Mouse (Mus musculus) heart, adult 2 months (tissue): ENCODE measurements around the gene Utp11. TPM values are rescaled to one million over a fixed set of nuclear protein-coding genes. Genes with fewer than 3 reads are reported as not detected.

Source experiments
- DNase-seq, 2 experiments: peaks; one replicate each; pipeline ENCODE4 v3.0.0; 2021
- H3K27ac ChIP-seq: fragments of 200-600 bp; 2 replicates; pipeline ENCODE4 v1.8.1; 2022
- H3K27me3 ChIP-seq: fragments of 200-500 bp; 2 replicates; pipeline ENCODE4 v1.6.1; 2012; ENCODE audit warnings: mild to moderate bottlenecking, low read length, inconsistent platforms, mixed read lengths; ENCODE audit not compliant: control insufficient read depth, insufficient read depth
- H3K36me3 ChIP-seq: fragments of 200-500 bp; 2 replicates; pipeline ENCODE4 v1.6.1; 2012; ENCODE audit warnings: low read length, inconsistent platforms; ENCODE audit not compliant: control insufficient read depth, insufficient read depth
- H3K4me1 ChIP-seq: fragments of 200-500 bp; 2 replicates; pipeline ENCODE4 v1.6.1; 2011; ENCODE audit warnings: low read length; ENCODE audit not compliant: control insufficient read depth, insufficient read depth
- H3K4me3 ChIP-seq: fragments of 200-600 bp; 2 replicates; pipeline ENCODE4 v1.8.1; 2022
- H3K79me2 ChIP-seq: fragments of 200-500 bp; replicated peaks from 2 replicates; pipeline ENCODE4 v1.6.1; 2012; ENCODE audit warnings: mild to moderate bottlenecking, inconsistent platforms, low read length, moderate library complexity, mixed read lengths; ENCODE audit not compliant: control insufficient read depth, insufficient read depth
- H3K9ac ChIP-seq: fragments of 200-500 bp; 2 replicates; pipeline ENCODE4 v1.6.1; 2012; ENCODE audit warnings: low read depth, mild to moderate bottlenecking, control low read depth, inconsistent platforms, low read length, mixed read lengths
- CTCF ChIP-seq: fragments of 200-600 bp; IDR thresholded peaks from 2 replicates; pipeline ENCODE4 v1.8.1; 2022; ENCODE audit warnings: antibody characterized with exemption, mild to moderate bottlenecking, moderate library complexity
- EP300 ChIP-seq: fragments of 200-500 bp; IDR thresholded peaks from 2 replicates; pipeline ENCODE4 v1.6.1; 2011; ENCODE audit warnings: low read depth, low read length, control low read depth; ENCODE audit not compliant: insufficient read depth
- POLR2A ChIP-seq: fragments of 200-500 bp; IDR thresholded peaks from 2 replicates; pipeline ENCODE4 v1.6.1; 2011; ENCODE audit warnings: mild to moderate bottlenecking, low read depth, low read length, control low read depth; ENCODE audit not compliant: insufficient read depth
- WGBS: fragments of 180-500 bp; shearing (Covaris S2); methylation state at CpG from one replicate; pipeline ENCODE4 v1.1.7; 2018; 5-methylcytosine and 5-hydroxymethylcytosine counted together
- intact Hi-C: fragments of 180-260 bp; cut with DNase I; formaldehyde crosslinking; loops from one replicate; pipeline ENCODE4 v1.15.1; 2025
- polyA plus RNA-seq: library from polyadenylated mRNA; depleted of rRNA; stranded (reverse); fragments of >200 nt; gene quantifications from 2 replicates; pipeline ENCODE4 v1.2.3, GENCODE M21; 2012
- total RNA-seq, 2 experiments: library from RNA; stranded (reverse); gene quantifications; 2 replicates each; pipeline ENCODE4 v1.2.3; 2021

The Utp11 gene
- total and polyA plus RNA-seq, 3 experiments, result 4.0 to 13.5 (median 12.1) TPM

GRCm38 (mm10) chr4:124670232-124670631, 23.2 kb downstream of the Utp11 start:
- intact Hi-C loops, result loop anchor here (10.0 kb wide), 1 partner anchor 725 kb away; no protein-coding TSS in a partner anchor
- H3K27ac ChIP-seq, result no peak overlapping the region
- no peak overlapping the region for H3K9ac ChIP-seq
- no peaks in the 10 kb centered on the region for H3K27me3 ChIP-seq
- no peak for DNase-seq
- no peak overlapping the region for H3K4me3 ChIP-seq
- no peaks in the 10 kb centered on the region for H3K4me1 ChIP-seq
- no peaks in the 10 kb centered on the region for H3K36me3 ChIP-seq
- H3K79me2 ChIP-seq, result no peaks in the 10 kb centered on the region
- 54% methylated on average over 8 of the region's 8 CpGs for WGBS
- TF ChIP-seq CTCF, result no peak
- TF ChIP-seq EP300, result no peak
- TF ChIP-seq POLR2A, result no peak

DNA sequence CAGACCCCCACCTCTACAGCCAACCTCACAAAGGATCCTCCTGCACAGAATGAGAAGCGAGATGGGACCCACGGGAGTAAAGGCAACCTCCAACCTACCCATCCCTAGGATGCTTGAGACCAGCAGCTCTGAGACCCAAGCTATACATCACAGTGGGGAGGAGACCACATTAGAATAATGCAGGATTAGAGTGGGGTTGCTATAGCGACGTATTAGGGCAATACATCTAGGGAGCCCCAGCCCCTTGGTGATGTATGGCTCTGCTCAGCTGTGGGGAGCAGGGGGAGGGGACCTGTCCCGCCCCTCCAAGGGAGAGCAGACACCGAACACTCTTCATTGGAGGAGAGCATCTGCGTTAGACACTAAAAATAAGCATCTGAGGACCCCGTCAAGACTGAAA, 25.3 kb downstream of the Utp11 start:
- H3K36me3 ChIP-seq, result no peaks in the 10 kb centered on the region
- WGBS, result 32% methylated on average over 8 of the region's 8 CpGs
- no peak for TF ChIP-seq POLR2A
- no peak for TF ChIP-seq EP300
- TF ChIP-seq CTCF, result no peak
- no peak overlapping the region for H3K4me3 ChIP-seq
- no peaks in the 10 kb centered on the region for H3K4me1 ChIP-seq
- H3K27me3 ChIP-seq, result no peaks in the 10 kb centered on the region; the same call in 1 of the 2 replicates
- DNase-seq, result no peak
- no peaks in the 10 kb centered on the region for H3K79me2 ChIP-seq
- intact Hi-C loops, result no loop called here
- H3K9ac ChIP-seq, result no peak overlapping the region
- H3K27ac ChIP-seq, result no peak overlapping the region

DNA sequence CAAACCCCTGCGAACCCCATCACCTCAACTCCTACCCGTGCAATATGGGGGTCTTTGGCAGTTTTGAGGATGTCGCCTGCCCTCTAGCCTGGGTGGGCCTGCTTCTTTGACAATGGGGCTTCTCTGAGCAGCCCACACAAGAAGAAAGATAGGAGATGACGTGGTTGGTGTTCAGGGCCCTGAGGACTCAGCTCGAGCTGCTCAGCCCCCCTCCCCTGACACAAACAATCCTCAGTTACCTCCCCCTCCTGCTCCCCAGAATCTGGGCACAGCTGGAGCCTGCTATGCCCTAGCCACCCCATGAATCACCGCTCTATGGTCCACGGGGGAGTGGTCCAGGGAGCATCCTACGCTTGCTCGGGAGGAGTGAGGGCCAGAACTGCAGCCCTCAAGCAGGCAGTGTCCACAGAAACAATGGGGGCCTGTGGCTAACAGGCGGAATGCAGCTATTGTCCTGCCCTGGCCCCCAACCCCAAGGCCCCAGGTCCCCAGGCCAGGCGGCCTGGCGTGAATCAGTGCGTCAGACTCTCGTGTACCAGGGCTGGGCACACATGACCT, 25.8 kb downstream of the Utp11 start:
- no peak overlapping the region for H3K9ac ChIP-seq
- no peaks in the 10 kb centered on the region for H3K79me2 ChIP-seq
- no peak for TF ChIP-seq EP300
- TF ChIP-seq POLR2A, result no peak
- TF ChIP-seq CTCF, result no peak
- WGBS, result 57% methylated on average over 14 of the region's 14 CpGs
- DNase-seq, result no peak
- no peak overlapping the region for H3K4me3 ChIP-seq
- no peak overlapping the region for H3K27ac ChIP-seq
- intact Hi-C loops, result no loop called here
- no peaks in the 10 kb centered on the region; the same call in 1 of the 2 replicates for H3K27me3 ChIP-seq
- H3K36me3 ChIP-seq, result no peaks in the 10 kb centered on the region
- no peaks in the 10 kb centered on the region for H3K4me1 ChIP-seq

DNA sequence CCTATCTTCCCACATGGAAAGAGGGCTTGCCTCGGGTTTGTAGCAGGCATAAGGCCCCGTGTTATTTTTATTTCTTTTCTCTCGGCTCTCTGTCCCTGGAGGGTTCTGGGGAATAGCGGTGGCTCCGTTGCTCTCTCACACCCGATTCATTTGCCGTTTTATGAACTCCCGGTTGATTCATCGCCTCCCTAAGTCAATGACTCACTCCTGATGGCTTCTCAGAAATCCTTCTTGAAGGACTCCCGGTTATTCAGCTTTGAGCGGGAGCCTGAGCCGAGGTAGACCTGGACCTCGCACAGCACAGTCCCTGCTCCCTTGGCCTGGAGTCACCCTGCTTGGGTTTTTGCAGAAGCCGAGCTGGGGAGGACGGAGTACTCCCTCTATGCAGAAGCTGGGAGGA, 28.8 kb downstream of the Utp11 start:
- Histone ChIP-seq H3K4me3 (no peak overlapping the region), H3K9ac (no peak overlapping the region), H3K36me3 (no peaks in the 10 kb centered on the region), H3K4me1 (no peaks in the 10 kb centered on the region; the same call in 1 of the 2 replicates), H3K27me3 (peaks cover 12% of the 10 kb centered on the region), H3K79me2 (no peaks in the 10 kb centered on the region), H3K27ac (no peak overlapping the region)
- TF ChIP-seq EP300, result no peak
- TF ChIP-seq CTCF, result no peak
- TF ChIP-seq POLR2A, result no peak
- 61% methylated on average over 15 of the region's 15 CpGs for WGBS
- intact Hi-C loops, result no loop called here
- DNase-seq, result no peak

DNA sequence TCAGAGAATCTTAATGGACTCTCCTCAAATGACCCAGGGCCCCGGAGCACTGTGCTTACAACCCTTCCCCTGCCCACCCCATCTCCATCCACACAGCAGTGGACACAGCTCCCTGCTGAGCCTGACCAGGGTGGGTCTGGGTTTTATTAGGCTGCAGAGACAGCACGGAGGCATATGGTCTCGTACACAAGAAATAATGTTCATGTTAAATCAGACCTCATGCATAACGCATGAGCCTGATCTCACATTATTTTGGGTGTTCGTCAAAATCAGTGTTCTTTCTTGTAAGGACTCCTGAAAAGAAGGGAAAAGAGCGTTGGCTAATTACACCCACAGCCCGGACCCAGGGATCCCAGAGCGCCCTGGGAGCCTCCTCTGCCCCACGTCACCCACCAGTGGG, 29.2 kb downstream of the Utp11 start:
- 77% methylated on average over 9 of the region's 9 CpGs for WGBS

GRCm38 (mm10) chr4:124663034-124663433, 30.4 kb downstream of the Utp11 start:
- no peak for DNase-seq
- TF ChIP-seq CTCF (peak; percentile 63), POLR2A (no peak), EP300 (no peak)
- 32% methylated on average over 3 of the region's 3 CpGs for WGBS
- Histone ChIP-seq H3K36me3 (no peaks in the 10 kb centered on the region), H3K27ac (no peak overlapping the region), H3K79me2 (no peaks in the 10 kb centered on the region), H3K27me3 (peaks cover 26% of the 10 kb centered on the region), H3K9ac (no peak overlapping the region), H3K4me1 (no peaks in the 10 kb centered on the region; the same call in none of the 2 replicates), H3K4me3 (no peak overlapping the region)
- intact Hi-C loops, result no loop called here

More for the DNA sequence above, 29.2 kb downstream of the Utp11 start:
- TF ChIP-seq CTCF, result no peak
- TF ChIP-seq POLR2A, result no peak
- TF ChIP-seq EP300, result no peak
- no peaks in the 10 kb centered on the region for H3K79me2 ChIP-seq
- peaks cover 15% of the 10 kb centered on the region for H3K27me3 ChIP-seq
- H3K36me3 ChIP-seq, result no peaks in the 10 kb centered on the region
- no peak overlapping the region for H3K4me3 ChIP-seq
- DNase-seq, result no peak
- intact Hi-C loops, result no loop called here
- no peak overlapping the region for H3K9ac ChIP-seq
- H3K27ac ChIP-seq, result no peak overlapping the region
- H3K4me1 ChIP-seq, result no peaks in the 10 kb centered on the region; the same call in 1 of the 2 replicates
